Mouse (Mus musculus) cerebellum, postnatal 4 days (tissue): ENCODE measurements at regions not wholly inside any gene's neighbourhood (a gene's known extent, or its start where the extent isn't known, plus 50 kb on each side); places are given as distances from the start of the nearest gene placed in this dataset.

Experiments used
- DNase-seq, 2 experiments: peaks; one replicate each; pipeline ENCODE4 v3.0.0; 2022; ENCODE audit warnings: low spot score in 2 of 2, mixed read lengths in 1 of 2

- DNase-seq, result no peak
These were observed 159.8 kb upstream of the Eif4g2 start for GRCm38 (mm10) chr7:111242646-111243045.

GRCm38 (mm10) chr7:111241538-111241937 is 158.7 kb upstream of the Eif4g2 start:
- DNase-seq, result peak in 1 of 2 experiments; percentile 37

- DNase-seq, result no peak
These were observed 157.5 kb upstream of the Eif4g2 start for GRCm38 (mm10) chr7:111240234-111240826.

- DNase-seq, result no peak
These were observed 155.0 kb upstream of the Eif4g2 start for GRCm38 (mm10) chr7:111237819-111238218.

GRCm38 (mm10) chr7:111230630-111231029 is 147.8 kb upstream of the Eif4g2 start:
- no peak for DNase-seq

- no peak for DNase-seq
These were observed 144.3 kb upstream of the Eif4g2 start for GRCm38 (mm10) chr7:111227082-111227481.

GRCm38 (mm10) chr7:111226026-111226656 is 143.3 kb upstream of the Eif4g2 start:
- DNase-seq, result no peak

GRCm38 (mm10) chr7:111215586-111215985 is 132.8 kb upstream of the Eif4g2 start:
- DNase-seq, result no peak

- no peak for DNase-seq
These were observed 131.5 kb upstream of the Eif4g2 start for GRCm38 (mm10) chr7:111214226-111214906.

GRCm38 (mm10) chr7:111212188-111212587 is 129.4 kb upstream of the Eif4g2 start:
- no peak for DNase-seq

- DNase-seq, result peak in 1 of 2 experiments; percentile 14
These were observed 128.8 kb upstream of the Eif4g2 start for GRCm38 (mm10) chr7:111211641-111212040.

- no peak for DNase-seq
These were observed 127.5 kb upstream of the Eif4g2 start for GRCm38 (mm10) chr7:111210282-111210681.

GRCm38 (mm10) chr7:111205876-111206275 is 123.0 kb upstream of the Eif4g2 start:
- DNase-seq, result no peak

GRCm38 (mm10) chr7:111198608-111199355 is 116.0 kb upstream of the Eif4g2 start:
- no peak for DNase-seq

- DNase-seq, result peak; percentile 34 to 77
These were observed 108.8 kb upstream of the Eif4g2 start for GRCm38 (mm10) chr7:111191674-111192073.

- no peak for DNase-seq
These were observed 108.4 kb upstream of the Eif4g2 start for GRCm38 (mm10) chr7:111191216-111191615.

GRCm38 (mm10) chr7:111189731-111190130 is 106.9 kb upstream of the Eif4g2 start:
- no peak for DNase-seq

- DNase-seq, result no peak
These were observed 103.1 kb upstream of the Eif4g2 start for GRCm38 (mm10) chr7:111185954-111186353.

- no peak for DNase-seq
These were observed 100.7 kb upstream of the Eif4g2 start for GRCm38 (mm10) chr7:111183512-111183911.

- DNase-seq, result peak; percentile 50 to 70
These were observed 99.5 kb upstream of the Eif4g2 start for GRCm38 (mm10) chr7:111182319-111182718.

- DNase-seq, result peak in 1 of 2 experiments; percentile 43
These were observed 96.8 kb upstream of the Eif4g2 start for GRCm38 (mm10) chr7:111179401-111180271.
